Mouse (Mus musculus): ENCODE measurements around the gene Cic. TPM values are rescaled to one million over a fixed set of nuclear protein-coding genes. Genes with fewer than 3 reads are reported as not detected.

Gene Cic
- polyA plus RNA-seq, 1 experiment from 2014 or later = 27.0 TPM

GRCm38 (mm10) chr7:25274996-25275395 is 7.5 kb downstream of the Cic start:
- Histone ChIP-seq H3K4me1 (ENCODE audit: control insufficient read depth, insufficient read depth, low read length) (peaks cover 2% of the 10 kb centered on the region; the same call in 1 of the 2 replicates), H3K27me3 (ENCODE audit: control insufficient read depth, insufficient read depth, low read length) (no peaks in the 10 kb centered on the region), H3K4me2 (ENCODE audit: low read depth, low read length) (no peak overlapping the region), H3K36me3 (replicated peaks; ENCODE audit: control insufficient read depth, insufficient read depth, low read depth, low read length) (peaks cover 4% of the 10 kb centered on the region; the same call in 1 of the 2 replicates), H3K4me3 (ENCODE audit: low read depth, low read length) (no peak overlapping the region), H3K9ac (replicated peaks; ENCODE audit: low read length) (no peak overlapping the region), H3K27ac (replicated peaks; ENCODE audit: low read depth, low read length) (no peak overlapping the region), H3K9me3 (replicated peaks; ENCODE audit: control insufficient read depth, low read length) (no peaks in the 10 kb centered on the region)
- DNase-seq (ENCODE audit: low spot score) (no peak), ATAC-seq (replicated peaks; ENCODE audit: insufficient number of reproducible peaks, low FRiP score, low TSS enrichment, low read depth) (no peak)
- 87% methylated on average over 3 of the region's 3 CpGs for WGBS

- Histone ChIP-seq H3K4me1 (ENCODE audit: control insufficient read depth, insufficient read depth, low read length) (peaks cover 6% of the 10 kb centered on the region), H3K27ac (replicated peaks; ENCODE audit: low read depth, low read length) (peak overlapping the region; percentile 25), H3K4me3 (ENCODE audit: low read depth, low read length) (no peak overlapping the region), H3K4me2 (ENCODE audit: low read depth, low read length) (no peak overlapping the region), H3K36me3 (replicated peaks; ENCODE audit: control insufficient read depth, insufficient read depth, low read depth, low read length) (peaks cover 4% of the 10 kb centered on the region; the same call in 1 of the 2 replicates), H3K27me3 (ENCODE audit: control insufficient read depth, insufficient read depth, low read length) (no peaks in the 10 kb centered on the region), H3K9me3 (replicated peaks; ENCODE audit: control insufficient read depth, low read length) (no peaks in the 10 kb centered on the region), H3K9ac (replicated peaks; ENCODE audit: low read length) (no peak overlapping the region; the same call in 1 of the 2 replicates)
- no peak for DNase-seq (ENCODE audit: low spot score)
- ATAC-seq (replicated peaks; ENCODE audit: insufficient number of reproducible peaks, low FRiP score, low TSS enrichment, low read depth) = no peak
- WGBS = 43% methylated on average over 9 of the region's 9 CpGs
Observed at GRCm38 (mm10) chr7:25275555-25276298, 8.2 kb downstream of the Cic start.

- H3K9me3 ChIP-seq (replicated peaks; ENCODE audit: control insufficient read depth, low read length) = no peaks in the 10 kb centered on the region
- 76% methylated on average over 4 of the region's 4 CpGs for WGBS
- H3K4me1 ChIP-seq (ENCODE audit: control insufficient read depth, insufficient read depth, low read length) = peaks cover 13% of the 10 kb centered on the region
- no peaks in the 10 kb centered on the region for H3K36me3 ChIP-seq (replicated peaks; ENCODE audit: control insufficient read depth, insufficient read depth, low read depth, low read length)
- DNase-seq (ENCODE audit: low spot score) (no peak), ATAC-seq (replicated peaks; ENCODE audit: insufficient number of reproducible peaks, low FRiP score, low TSS enrichment, low read depth) (no peak)
- H3K27ac ChIP-seq (replicated peaks; ENCODE audit: low read depth, low read length) = no peak overlapping the region; the same call in 1 of the 2 replicates
- no peak overlapping the region; the same call in 1 of the 2 replicates for H3K9ac ChIP-seq (replicated peaks; ENCODE audit: low read length)
- no peak overlapping the region for H3K4me3 ChIP-seq (ENCODE audit: low read depth, low read length)
- no peaks in the 10 kb centered on the region for H3K27me3 ChIP-seq (ENCODE audit: control insufficient read depth, insufficient read depth, low read length)
- peak overlapping the region; percentile 97; the same call in 1 of the 2 replicates for H3K4me2 ChIP-seq (ENCODE audit: low read depth, low read length)
Observed at GRCm38 (mm10) chr7:25277405-25277804, 9.9 kb downstream of the Cic start.

GRCm38 (mm10) chr7:25277998-25278340 is 10.5 kb downstream of the Cic start:
- DNase-seq (ENCODE audit: low spot score) (no peak), ATAC-seq (replicated peaks; ENCODE audit: insufficient number of reproducible peaks, low FRiP score, low TSS enrichment, low read depth) (no peak)
- H3K9me3 ChIP-seq (replicated peaks; ENCODE audit: control insufficient read depth, low read length) = no peaks in the 10 kb centered on the region
- peak overlapping the region; percentile 97 for H3K4me2 ChIP-seq (ENCODE audit: low read depth, low read length)
- no peaks in the 10 kb centered on the region for H3K36me3 ChIP-seq (replicated peaks; ENCODE audit: control insufficient read depth, insufficient read depth, low read depth, low read length)
- WGBS = 15% methylated on average over 4 of the region's 4 CpGs
- H3K4me3 ChIP-seq (ENCODE audit: low read depth, low read length) = peak overlapping the region; percentile 55
- peaks cover 13% of the 10 kb centered on the region for H3K4me1 ChIP-seq (ENCODE audit: control insufficient read depth, insufficient read depth, low read length)
- peak overlapping the region; percentile 14; the same call in 1 of the 2 replicates for H3K9ac ChIP-seq (replicated peaks; ENCODE audit: low read length)
- H3K27ac ChIP-seq (replicated peaks; ENCODE audit: low read depth, low read length) = peak overlapping the region; percentile 97
- H3K27me3 ChIP-seq (ENCODE audit: control insufficient read depth, insufficient read depth, low read length) = no peaks in the 10 kb centered on the region

- peaks cover 13% of the 10 kb centered on the region for H3K4me1 ChIP-seq (ENCODE audit: control insufficient read depth, insufficient read depth, low read length)
- WGBS = 0% methylated on average over 49 of the region's 60 CpGs
Observed at GRCm38 (mm10) chr7:25278341-25279075, 11.0 kb downstream of the Cic start.

GRCm38 (mm10) chr7:25279076-25279860 is 11.8 kb downstream of the Cic start:
- peak overlapping the region; percentile 97 for H3K4me2 ChIP-seq (ENCODE audit: low read depth, low read length)
- peak overlapping the region; percentile 55 for H3K4me3 ChIP-seq (ENCODE audit: low read depth, low read length)
- ATAC-seq (replicated peaks; ENCODE audit: insufficient number of reproducible peaks, low FRiP score, low TSS enrichment, low read depth) (peak; percentile 35), DNase-seq (ENCODE audit: low spot score) (peak; percentile 89)
- no peaks in the 10 kb centered on the region for H3K36me3 ChIP-seq (replicated peaks; ENCODE audit: control insufficient read depth, insufficient read depth, low read depth, low read length)
- no peaks in the 10 kb centered on the region for H3K9me3 ChIP-seq (replicated peaks; ENCODE audit: control insufficient read depth, low read length)
- H3K27me3 ChIP-seq (ENCODE audit: control insufficient read depth, insufficient read depth, low read length) = no peaks in the 10 kb centered on the region
- peaks cover 17% of the 10 kb centered on the region for H3K4me1 ChIP-seq (ENCODE audit: control insufficient read depth, insufficient read depth, low read length)
- 1% methylated on average over 46 of the region's 49 CpGs for WGBS
- peak overlapping the region; percentile 97 for H3K27ac ChIP-seq (replicated peaks; ENCODE audit: low read depth, low read length)
- peak overlapping the region; percentile 83 for H3K9ac ChIP-seq (replicated peaks; ENCODE audit: low read length)

More at GRCm38 (mm10) chr7:25278341-25279075, 11.0 kb downstream of the Cic start:
- H3K27me3 ChIP-seq (ENCODE audit: control insufficient read depth, insufficient read depth, low read length) = no peaks in the 10 kb centered on the region
- ATAC-seq (replicated peaks; ENCODE audit: insufficient number of reproducible peaks, low FRiP score, low TSS enrichment, low read depth) (peak; percentile 40), DNase-seq (ENCODE audit: low spot score) (peak; percentile 88)
- H3K9me3 ChIP-seq (replicated peaks; ENCODE audit: control insufficient read depth, low read length) = no peaks in the 10 kb centered on the region
- H3K9ac ChIP-seq (replicated peaks; ENCODE audit: low read length) = peak overlapping the region; percentile 83
- peak overlapping the region; percentile 97 for H3K27ac ChIP-seq (replicated peaks; ENCODE audit: low read depth, low read length)
- peak overlapping the region; percentile 97 for H3K4me2 ChIP-seq (ENCODE audit: low read depth, low read length)
- H3K36me3 ChIP-seq (replicated peaks; ENCODE audit: control insufficient read depth, insufficient read depth, low read depth, low read length) = no peaks in the 10 kb centered on the region
- peak overlapping the region; percentile 55 for H3K4me3 ChIP-seq (ENCODE audit: low read depth, low read length)

- 2% methylated on average over 6 of the region's 6 CpGs for WGBS
- no peaks in the 10 kb centered on the region for H3K27me3 ChIP-seq (ENCODE audit: control insufficient read depth, insufficient read depth, low read length)
- H3K4me1 ChIP-seq (ENCODE audit: control insufficient read depth, insufficient read depth, low read length) = peaks cover 19% of the 10 kb centered on the region
- ATAC-seq (replicated peaks; ENCODE audit: insufficient number of reproducible peaks, low FRiP score, low TSS enrichment, low read depth) (peak; percentile 30), DNase-seq (ENCODE audit: low spot score) (peak; percentile 77)
- H3K9ac ChIP-seq (replicated peaks; ENCODE audit: low read length) = peak overlapping the region; percentile 83
- peak overlapping the region; percentile 97 for H3K27ac ChIP-seq (replicated peaks; ENCODE audit: low read depth, low read length)
- H3K36me3 ChIP-seq (replicated peaks; ENCODE audit: control insufficient read depth, insufficient read depth, low read depth, low read length) = no peaks in the 10 kb centered on the region
- H3K9me3 ChIP-seq (replicated peaks; ENCODE audit: control insufficient read depth, low read length) = no peaks in the 10 kb centered on the region
- peak overlapping the region; percentile 97 for H3K4me2 ChIP-seq (ENCODE audit: low read depth, low read length)
- H3K4me3 ChIP-seq (ENCODE audit: low read depth, low read length) = peak overlapping the region; percentile 55
Observed at GRCm38 (mm10) chr7:25279861-25280791, 12.6 kb downstream of the Cic start.
